16 mouse cellular contexts compared by ENCODE assay signal in genomic region chr2:76430539-76430938, GRCm38 (mm10).
"Had no signal": no experiment of that assay in that cellular context is flagged by ENCODE, and none has a peak within 500 bp of the region (broad histone marks: within the 10 kb centered on the region; RNA-seq: fewer than 3 reads in every experiment).

No protein-coding gene starts in this region.

- H3K9me3 ChIP-seq: kidney, embryonic 15.5 days; limb, embryonic 15.5 days; liver, embryonic 12.5 days; midbrain, embryonic 15.5 days; neural tube, embryonic 13.5 days had no signal

- ATAC-seq: liver, embryonic 12.5 days; midbrain, embryonic 15.5 days had no signal

- H3K4me3 ChIP-seq: kidney, embryonic 15.5 days; limb, embryonic 15.5 days; liver, embryonic 12.5 days; midbrain, embryonic 15.5 days; neural tube, embryonic 13.5 days had no signal

- H3K4me2 ChIP-seq: kidney, embryonic 15.5 days; limb, embryonic 15.5 days; liver, embryonic 12.5 days; lung, embryonic 14.5 days; midbrain, embryonic 11.5 days; midbrain, embryonic 15.5 days; neural tube, embryonic 13.5 days had no signal

- H3K4me1 ChIP-seq: liver, embryonic 12.5 days; midbrain, embryonic 15.5 days had no signal

- H3K27ac ChIP-seq: limb, embryonic 15.5 days; liver, embryonic 12.5 days; midbrain, embryonic 15.5 days; neural tube, embryonic 13.5 days had no signal

- H3K9ac ChIP-seq: kidney, embryonic 15.5 days; limb, embryonic 15.5 days; liver, embryonic 12.5 days; lung, embryonic 14.5 days; midbrain, embryonic 15.5 days; neural tube, embryonic 13.5 days had no signal

- H3K36me3 ChIP-seq: kidney, embryonic 15.5 days; limb, embryonic 15.5 days; liver, embryonic 12.5 days; midbrain, embryonic 15.5 days; neural tube, embryonic 13.5 days had no signal

- H3K27me3 ChIP-seq: kidney, embryonic 15.5 days; limb, embryonic 15.5 days; liver, embryonic 12.5 days; neural tube, embryonic 13.5 days had no signal

- DNase-seq: kidney, adult 2 months; kidney, postnatal 14 days; lung, embryonic 14.5 days; lung, postnatal 10 days; lung, postnatal 4 days; retina, postnatal 1 day; right cerebral cortex, postnatal 4 days; spleen, adult 18-20 months; thymus, adult 18-20 months; thymus, postnatal 14 days had no signal
